Mouse (Mus musculus): Measurements from ENCODE around the gene Ifnar1. TPM values are rescaled to one million over a fixed set of nuclear protein-coding genes. Genes with fewer than 3 reads are reported as not detected.

The Ifnar1 gene
- total RNA-seq, 2 experiments from 2014 or later, result 83.8 to 92.7 TPM

- no peak for DNase-seq
- intact Hi-C loops (cut with DNase I), result no loop called here
These were observed 49.9 kb downstream of the Ifnar1 start for GRCm38 (mm10) chr16:91534888-91535287.

GRCm38 (mm10) chr16:91536372-91536771, 51.3 kb downstream of the Ifnar1 start:
- intact Hi-C loops (cut with DNase I), result no loop called here
- no peak for DNase-seq

- DNase-seq, result no peak
- intact Hi-C loops (cut with DNase I), result no loop called here
These were observed 52.0 kb downstream of the Ifnar1 start for GRCm38 (mm10) chr16:91537065-91537464.

DNA sequence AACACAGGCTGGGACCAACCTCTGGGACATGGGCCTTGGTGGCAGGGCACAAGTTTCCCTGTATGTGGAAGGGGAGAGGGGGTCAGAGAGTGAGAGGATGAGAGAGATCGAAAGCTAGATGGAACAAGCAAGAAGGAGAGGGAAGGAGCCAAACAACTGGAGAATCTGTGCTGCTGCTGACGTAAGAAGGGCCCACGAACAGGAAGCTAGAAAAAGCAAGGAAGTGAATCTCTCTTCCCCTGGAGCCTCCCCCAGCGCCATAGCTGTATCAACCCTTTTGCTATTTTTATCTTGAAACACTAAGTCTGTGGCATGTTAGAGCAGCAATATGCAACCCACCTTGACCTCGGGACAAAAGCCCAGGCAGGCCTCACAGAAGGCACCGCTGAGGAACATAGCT, 53.0 kb downstream of the Ifnar1 start:
- DNase-seq, result no peak
- intact Hi-C loops (cut with DNase I), result no loop called here

DNA sequence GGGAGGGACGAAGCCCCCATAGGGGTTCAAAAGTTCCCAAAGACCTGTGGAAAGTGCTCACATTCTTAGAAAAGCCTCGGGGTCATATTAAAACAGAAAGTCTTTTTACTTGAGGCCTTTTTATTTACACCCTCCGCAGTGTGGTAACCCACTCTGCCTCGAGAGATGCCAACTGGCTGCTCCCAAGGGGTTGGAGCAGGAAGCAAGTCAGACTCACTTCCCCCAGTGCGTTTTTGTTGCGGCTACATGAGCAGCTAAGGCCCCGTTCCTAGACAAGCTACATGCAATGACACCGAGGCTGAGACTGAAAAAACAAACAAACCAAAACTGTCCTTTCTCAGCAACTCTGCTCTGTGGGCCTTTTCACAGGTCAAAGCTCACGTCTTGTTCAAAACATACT, 53.5 kb downstream of the Ifnar1 start:
- DNase-seq, result no peak
- intact Hi-C loops (cut with DNase I), result no loop called here

DNA sequence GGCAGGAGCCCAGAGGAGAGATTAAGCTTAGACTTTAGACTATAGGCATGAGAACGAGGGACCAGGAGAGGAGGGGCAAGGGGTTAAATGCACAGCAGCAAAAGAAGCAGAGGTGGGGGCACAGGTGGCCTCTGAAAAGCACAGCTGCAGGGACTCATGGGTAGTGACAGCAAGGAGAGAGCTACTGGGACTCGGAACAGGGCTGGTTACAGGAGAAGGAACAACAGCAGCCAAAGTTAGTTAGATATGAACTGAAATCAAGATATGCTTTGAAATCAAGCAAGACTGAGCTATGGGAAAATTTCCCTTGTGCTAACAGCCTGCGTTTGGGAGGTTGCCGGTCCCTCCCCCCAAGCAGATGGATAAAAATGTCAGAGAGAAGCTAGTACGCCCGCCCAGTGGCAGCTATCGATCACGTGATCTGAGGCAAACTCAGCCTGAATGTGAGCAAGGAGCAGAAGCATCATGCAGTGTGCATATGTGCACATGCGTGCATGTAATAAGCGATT, 56.6 kb downstream of the Ifnar1 start:
- intact Hi-C loops (cut with DNase I), result no loop called here
- DNase-seq, result peak; percentile 27

GRCm38 (mm10) chr16:91543619-91544018, 58.6 kb downstream of the Ifnar1 start:
- intact Hi-C loops (cut with DNase I), result no loop called here
- no peak for DNase-seq

GRCm38 (mm10) chr16:91545597-91546281, 60.7 kb downstream of the Ifnar1 start:
- DNase-seq, result no peak
- intact Hi-C loops (cut with DNase I), result no loop called here

DNA sequence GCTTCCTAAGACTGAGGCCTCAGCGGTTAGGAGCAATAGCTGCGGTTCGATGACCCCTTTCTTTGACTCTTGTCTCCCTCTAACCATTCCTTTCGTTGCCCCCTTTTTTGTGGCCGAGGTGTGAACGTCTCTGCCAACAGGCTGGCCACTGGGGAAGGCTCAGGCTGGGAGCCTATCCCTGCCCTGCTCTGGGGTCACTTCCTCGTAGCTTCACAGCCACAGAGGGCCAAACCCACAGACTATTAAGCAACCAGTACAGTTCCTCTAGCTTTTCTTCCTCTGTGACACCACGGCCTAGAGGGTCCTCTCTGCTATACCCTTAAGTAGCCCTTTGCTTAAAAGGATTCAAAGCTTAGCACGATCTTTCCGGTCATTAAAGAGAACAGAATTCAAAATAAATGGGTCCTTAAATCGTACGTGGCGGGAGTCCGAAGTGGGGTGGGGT, 61.4 kb downstream of the Ifnar1 start:
- intact Hi-C loops (cut with DNase I), result no loop called here
- no peak for DNase-seq

GRCm38 (mm10) chr16:91546836-91547741, 62.1 kb downstream of the Ifnar1 start, which contains the start of gene Ifngr2:
Gene Ifngr2 (plus strand): TSS chr16:91547072.
- intact Hi-C loops (cut with DNase I), result no loop called here
- peak; percentile 61 for DNase-seq

DNA sequence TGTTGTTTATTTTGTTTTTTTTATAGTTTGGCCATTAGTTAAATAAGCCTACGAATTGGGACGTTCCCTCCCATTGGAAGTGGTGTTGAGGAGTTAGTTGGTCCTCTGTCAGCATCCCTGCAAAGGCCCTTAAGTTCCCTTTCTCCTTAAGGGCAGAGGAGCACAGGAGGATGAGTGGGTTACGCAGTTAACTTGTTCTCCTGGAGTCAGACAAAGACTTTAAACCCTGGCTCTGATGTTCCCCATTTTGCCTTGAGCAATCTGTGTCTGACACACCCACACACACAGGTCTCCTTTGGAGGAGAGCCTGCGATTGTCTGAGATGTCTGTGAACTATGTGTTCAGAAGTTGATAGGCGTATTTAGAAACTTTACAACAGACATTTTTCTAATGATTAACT, 62.9 kb downstream of the Ifnar1 start:
- DNase-seq, result no peak
- intact Hi-C loops (cut with DNase I), result no loop called here

DNA sequence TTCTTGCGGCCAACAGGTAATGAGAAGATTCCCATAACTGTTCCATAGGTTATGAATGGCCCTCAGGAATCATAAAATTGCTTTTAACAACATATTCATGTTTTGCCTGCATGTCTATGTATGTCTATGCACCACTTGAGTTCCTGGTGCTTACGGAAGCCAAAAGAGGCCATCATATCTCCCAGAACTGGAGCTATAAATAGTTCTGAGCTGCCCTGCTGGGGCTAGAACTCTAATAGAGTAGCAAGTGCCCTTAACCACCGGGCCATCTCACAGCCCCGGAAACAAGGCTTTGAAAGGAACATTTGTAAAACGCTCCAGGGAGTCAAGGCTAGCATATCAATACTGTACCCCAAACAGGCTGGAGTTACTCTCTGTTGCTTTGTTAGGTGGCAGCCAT, 63.5 kb downstream of the Ifnar1 start:
- intact Hi-C loops (cut with DNase I), result no loop called here
- DNase-seq, result no peak

- no peak for DNase-seq
- intact Hi-C loops (cut with DNase I), result no loop called here
These were observed 64.0 kb downstream of the Ifnar1 start for GRCm38 (mm10) chr16:91548996-91549395.

DNA sequence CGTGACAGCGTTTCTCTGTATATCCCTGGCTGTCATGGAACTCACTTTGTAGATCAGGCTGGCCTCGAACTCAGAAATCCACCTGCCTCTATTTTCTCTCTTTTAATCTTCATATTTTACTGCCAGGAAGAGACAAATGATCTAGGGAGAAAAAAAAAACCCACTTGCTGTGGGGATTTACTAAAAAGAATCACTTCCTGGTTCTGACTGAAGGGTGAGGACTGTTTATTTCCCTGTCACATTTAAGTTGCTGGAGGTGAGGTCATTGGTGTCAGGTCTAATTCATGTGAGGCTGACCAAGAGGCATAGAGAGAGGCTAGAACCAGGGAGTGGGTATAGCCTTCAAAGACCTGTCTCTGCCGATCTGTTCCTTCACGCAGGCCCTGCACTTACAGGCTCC, 64.6 kb downstream of the Ifnar1 start:
- no peak for DNase-seq
- intact Hi-C loops (cut with DNase I), result no loop called here

DNA sequence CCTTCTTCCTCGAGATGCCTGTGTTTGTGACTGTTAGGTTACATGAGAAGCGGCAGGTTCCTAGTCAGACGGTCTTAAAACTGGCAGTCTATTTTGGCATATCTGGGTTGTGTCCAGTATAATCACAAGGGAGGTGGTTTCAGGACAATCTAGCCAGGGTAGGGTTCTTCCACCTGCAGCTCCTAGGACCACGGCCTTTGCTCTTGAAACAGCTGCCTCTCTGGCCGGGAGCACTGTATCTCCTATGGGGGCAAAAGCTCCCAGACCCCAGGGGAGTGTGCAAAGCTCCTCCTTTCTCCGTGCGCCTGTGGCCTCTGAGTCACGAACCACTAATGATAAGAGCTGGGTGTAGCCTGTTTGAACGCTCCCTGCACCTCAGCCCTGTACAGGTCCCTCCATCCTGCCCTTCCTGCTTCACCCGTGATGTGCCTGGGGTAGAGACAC, 66.1 kb downstream of the Ifnar1 start:
- intact Hi-C loops (cut with DNase I), result no loop called here
- DNase-seq, result no peak

DNA sequence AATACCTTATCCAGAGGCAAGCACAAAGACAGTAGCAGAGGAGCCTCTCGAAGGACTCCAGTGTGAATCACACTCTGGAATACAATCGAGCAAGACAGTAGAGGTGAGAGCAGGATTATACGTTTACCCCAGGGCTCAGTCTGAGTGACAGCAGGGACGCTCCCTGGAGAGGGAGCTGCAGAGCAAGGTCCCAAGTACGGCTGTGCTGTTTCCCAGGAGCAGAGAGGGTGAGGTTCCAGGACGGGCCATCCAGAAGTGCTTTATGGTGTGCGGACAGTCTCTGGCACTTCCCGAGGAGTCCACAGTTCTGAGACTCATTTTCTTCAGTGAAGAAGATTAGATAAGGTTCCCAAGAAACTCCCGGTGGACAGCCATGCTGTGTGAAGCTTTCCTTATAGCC, 67.0 kb downstream of the Ifnar1 start:
- DNase-seq, result no peak
- intact Hi-C loops (cut with DNase I), result no loop called here

GRCm38 (mm10) chr16:91553625-91554024, 68.6 kb downstream of the Ifnar1 start:
- DNase-seq, result peak; percentile 37
- intact Hi-C loops (cut with DNase I), result no loop called here

DNA sequence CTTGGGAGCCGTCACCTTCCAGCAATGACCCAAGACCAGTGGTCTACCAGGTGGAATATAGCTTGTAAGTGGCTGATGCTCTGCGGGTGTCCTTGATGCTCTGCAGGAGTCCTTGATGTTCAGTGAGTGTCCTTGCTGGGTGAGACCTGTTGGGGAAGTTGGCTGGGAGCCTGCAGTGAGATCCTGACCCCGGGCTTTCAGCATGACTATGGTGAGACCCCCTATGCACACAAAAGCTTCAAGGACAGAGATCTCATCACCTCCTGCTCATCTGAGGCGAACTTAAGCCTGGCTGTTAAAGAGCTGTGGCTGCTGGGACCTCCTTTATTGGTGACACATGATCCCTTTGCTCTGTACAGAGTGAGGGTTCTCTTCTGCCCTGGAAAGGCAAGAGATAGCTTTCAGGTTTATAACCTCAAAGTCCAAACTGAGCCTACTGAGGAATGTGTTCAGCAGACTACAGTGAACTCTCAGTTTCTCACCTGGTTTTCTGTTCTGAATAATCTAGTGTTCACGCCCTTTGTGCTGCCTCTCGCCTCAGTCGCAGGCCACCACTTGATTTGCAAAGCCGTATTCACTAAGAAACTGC, 70.1 kb downstream of the Ifnar1 start:
- intact Hi-C loops (cut with DNase I), result no loop called here
- no peak for DNase-seq

DNA sequence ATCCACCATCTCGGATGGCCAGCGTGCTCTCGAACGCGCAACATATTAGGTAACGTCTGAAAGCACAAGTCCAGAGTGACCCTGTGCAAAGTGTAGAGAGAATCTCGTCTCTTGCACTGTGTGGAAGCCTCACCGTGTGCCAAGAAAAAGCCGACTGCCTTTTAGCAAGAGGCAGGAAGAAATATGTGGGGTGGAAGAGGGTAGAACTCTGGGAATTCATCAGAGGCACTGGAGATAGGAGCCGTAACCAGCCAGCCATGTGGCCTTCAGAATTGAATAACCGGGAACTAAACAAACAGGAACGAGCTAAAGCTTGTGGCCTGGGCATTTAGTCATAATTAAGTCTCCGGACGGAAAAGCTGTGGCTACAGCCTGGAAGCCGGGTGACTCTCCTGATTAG, 71.6 kb downstream of the Ifnar1 start:
- intact Hi-C loops (cut with DNase I), result no loop called here
- no peak for DNase-seq
